Mouse (Mus musculus): ENCODE data around the gene Arid1a.

DNA sequence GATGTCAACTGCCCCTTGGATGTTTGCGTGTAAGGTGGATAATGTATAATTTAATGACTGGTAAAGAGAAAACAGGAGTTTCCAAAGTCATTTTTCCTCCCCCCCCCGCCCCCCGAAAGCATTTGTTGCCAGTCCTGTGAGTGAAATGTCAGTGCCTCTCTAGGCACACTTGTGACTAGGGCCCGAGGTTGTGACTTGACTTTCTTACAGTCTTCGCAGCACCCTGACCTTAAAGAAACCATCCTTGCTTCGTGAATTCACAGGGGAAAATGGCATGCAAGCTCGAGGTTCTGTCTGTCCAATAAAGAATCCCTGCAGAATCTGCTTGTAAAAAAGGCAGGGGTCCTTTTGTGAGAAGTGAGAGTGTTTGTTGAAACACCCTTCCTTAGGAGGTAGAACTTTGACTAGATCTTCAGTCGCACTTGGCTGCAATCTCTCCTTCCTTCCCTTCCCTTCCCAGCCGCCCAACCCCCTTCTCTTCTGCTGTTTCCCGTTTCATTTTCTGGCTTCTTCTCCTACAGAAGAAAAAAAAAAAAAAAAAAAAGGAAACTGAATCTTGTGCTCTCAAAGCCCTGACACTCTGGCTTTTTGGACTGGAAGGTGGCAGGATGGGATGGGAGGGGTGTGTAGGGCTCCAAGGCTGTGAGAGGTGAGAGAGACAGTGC, 82.8 kb downstream of the Arid1a start:
- TF ChIP-seq CTCF (IDR thresholded peaks at IDR 0.05; ENCODE audit: low read depth) (no peak), EP300 (IDR thresholded peaks at IDR 0.05; ENCODE audit: low read depth) (no peak)

Data from liver, postnatal 0 days (tissue).